Mouse (Mus musculus): ENCODE results near the gene Tbc1d22a.

- no peak for TF ChIP-seq CTCF (IDR thresholded peaks at IDR 0.05; ENCODE audit: control insufficient read depth, insufficient read depth, insufficient replicate concordance, low read depth, low read length)
- no peak for TF ChIP-seq POLR2A (IDR thresholded peaks at IDR 0.05; ENCODE audit: control insufficient read depth, low read depth, low read length)
Measured at GRCm38 (mm10) chr15:86362306-86363150, 148.3 kb downstream of the Tbc1d22a start.

Data from testis, adult 2 months (tissue).